Mouse (Mus musculus) CH12.LX (cell line): ENCODE measurements around the gene Creb5. TPM values are rescaled to one million over a fixed set of nuclear protein-coding genes. Genes with fewer than 3 reads are reported as not detected.

ENCODE experiments used
- DNase-seq: peaks from one replicate; pipeline ENCODE4 v3.0.0-alpha.2; 2013; ENCODE audit errors: extremely low read depth
- H3K27ac ChIP-seq: 2 replicates; pipeline ENCODE4 v1.5.1; 2012; ENCODE audit warnings: low read depth, mild to moderate bottlenecking, control low read depth, moderate library complexity; ENCODE audit not compliant: insufficient read depth
- H3K27me3 ChIP-seq: replicated peaks from 2 replicates; pipeline ENCODE3; 2012; ENCODE audit warnings: inconsistent platforms
- H3K36me3 ChIP-seq, 2 experiments: replicated peaks in 1 of 2; 2 replicates each; pipeline versions ENCODE3 to v1.6.1; 2012; ENCODE audit warnings: inconsistent platforms in 1 of 2, low read length in 1 of 2, mild to moderate bottlenecking in 1 of 2, mixed read lengths in 1 of 2, moderate library complexity in 1 of 2; ENCODE audit not compliant: control insufficient read depth in 1 of 2, insufficient read depth in 1 of 2
- H3K4me1 ChIP-seq, 2 experiments: 2 replicates each; pipeline ENCODE4 v1.6.1; 2012; ENCODE audit warnings: inconsistent platforms in 1 of 2, moderate library complexity in 1 of 2; ENCODE audit not compliant: insufficient read depth in 2 of 2, control insufficient read depth in 1 of 2
- H3K4me2 ChIP-seq: 2 replicates; pipeline ENCODE4 v1.6.1; 2012; ENCODE audit warnings: low read depth, mild to moderate bottlenecking, control low read depth; ENCODE audit not compliant: poor library complexity, insufficient read depth, severe bottlenecking
- H3K4me3 ChIP-seq, 3 experiments: fragments of 150-350 bp in 1 of 3; sonication (generic) in 1 of 3; replicated peaks in 1 of 3; 2 replicates each; pipeline versions ENCODE3 to v1.5.1; 2011 to 2012; ENCODE audit warnings: low read depth in 2 of 3, low read length in 2 of 3, mild to moderate bottlenecking in 2 of 3, moderate library complexity in 2 of 3, control low read depth in 1 of 3, improper control_type of control experiment in 1 of 3, inconsistent platforms in 1 of 3, mixed read lengths in 1 of 3; ENCODE audit not compliant: poor library complexity in 1 of 3
- H3K79me2 ChIP-seq: replicated peaks from 2 replicates; pipeline ENCODE4 v1.6.1; 2012; ENCODE audit warnings: mild to moderate bottlenecking, moderate library complexity; ENCODE audit not compliant: control insufficient read depth, poor library complexity, insufficient read depth, severe bottlenecking; ENCODE audit errors: extremely low read depth
- H3K9ac ChIP-seq: 2 replicates; pipeline ENCODE4 v1.6.1; 2012; ENCODE audit warnings: low read depth, mild to moderate bottlenecking, control low read depth, moderate library complexity; ENCODE audit not compliant: insufficient read depth
- H3K9me3 ChIP-seq: replicated peaks from 2 replicates; pipeline ENCODE3; 2012; ENCODE audit warnings: low read length, inconsistent platforms, mixed read lengths
- BHLHE40 ChIP-seq: IDR thresholded peaks from 2 replicates; pipeline ENCODE4 v1.6.1; 2011; ENCODE audit warnings: mild to moderate bottlenecking, low read depth, low read length, improper control_type of control experiment
- CHD2 ChIP-seq: IDR thresholded peaks from 2 replicates; pipeline ENCODE4 v1.6.1; 2011; ENCODE audit warnings: low read length, improper control_type of control experiment
- CTCF ChIP-seq, 2 experiments: IDR thresholded peaks in 1 of 2; conservative IDR thresholded peaks in 1 of 2; 2 replicates each; pipeline ENCODE4 v1.5.1; 2011 to 2012; ENCODE audit warnings: low read depth in 2 of 2, low read length in 2 of 2, improper control_type of control experiment in 1 of 2, inconsistent platforms in 1 of 2, mild to moderate bottlenecking in 1 of 2, moderate library complexity in 1 of 2
- E2F4 ChIP-seq: IDR thresholded peaks from 2 replicates; pipeline ENCODE4 v1.6.1; 2011; ENCODE audit warnings: low read depth, low read length, improper control_type of control experiment; ENCODE audit not compliant: insufficient replicate concordance
- ELF1 ChIP-seq: IDR thresholded peaks from 2 replicates; pipeline ENCODE4 v1.6.1; 2014; ENCODE audit warnings: low read depth, mild to moderate bottlenecking, inconsistent platforms, low read length, improper control_type of control experiment
- EP300 ChIP-seq: IDR thresholded peaks from 2 replicates; pipeline ENCODE4 v1.6.1; 2011; ENCODE audit warnings: low read length, improper control_type of control experiment
- ETS1 ChIP-seq: conservative IDR thresholded peaks from 2 replicates; pipeline ENCODE4 v1.6.1; 2012; ENCODE audit warnings: low read depth, mild to moderate bottlenecking, inconsistent platforms, low read length, improper control_type of control experiment, moderate library complexity
- GABPA ChIP-seq: IDR thresholded peaks from 2 replicates; pipeline ENCODE4 v1.6.1; 2012; ENCODE audit warnings: low read depth, low read length, improper control_type of control experiment, inconsistent platforms; ENCODE audit not compliant: insufficient replicate concordance
- HCFC1 ChIP-seq: IDR thresholded peaks from 2 replicates; pipeline ENCODE4 v1.6.1; 2012; ENCODE audit warnings: low read depth, mild to moderate bottlenecking, inconsistent platforms, low read length, improper control_type of control experiment
- IRF4 ChIP-seq: IDR thresholded peaks from 2 replicates; pipeline ENCODE4 v1.6.1; 2014; ENCODE audit warnings: low read depth, mild to moderate bottlenecking, inconsistent platforms, low read length, improper control_type of control experiment
- JUN ChIP-seq: IDR thresholded peaks from 2 replicates; pipeline ENCODE4 v1.6.1; 2011; ENCODE audit warnings: low read depth, mild to moderate bottlenecking, low read length, improper control_type of control experiment, moderate library complexity; ENCODE audit not compliant: insufficient read depth
- KAT2A ChIP-seq: IDR thresholded peaks from 2 replicates; pipeline ENCODE4 v1.6.1; 2012; ENCODE audit warnings: low read length, improper control_type of control experiment, inconsistent platforms; ENCODE audit not compliant: insufficient replicate concordance
- MAFK ChIP-seq: IDR thresholded peaks from 2 replicates; pipeline ENCODE4 v1.6.1; 2011; ENCODE audit warnings: low read length, improper control_type of control experiment; ENCODE audit not compliant: insufficient replicate concordance
- MAX ChIP-seq: IDR thresholded peaks from 2 replicates; pipeline ENCODE4 v1.6.1; 2011; ENCODE audit warnings: low read length, improper control_type of control experiment
- MAZ ChIP-seq: IDR thresholded peaks from 2 replicates; pipeline ENCODE4 v1.6.1; 2012; ENCODE audit warnings: low read depth, mild to moderate bottlenecking, inconsistent platforms, low read length, improper control_type of control experiment, moderate library complexity
- MEF2A ChIP-seq: IDR thresholded peaks from 2 replicates; pipeline ENCODE4 v1.6.1; 2014; ENCODE audit warnings: low read depth, mild to moderate bottlenecking, inconsistent platforms, low read length, improper control_type of control experiment, borderline replicate concordance
- MXI1 ChIP-seq: IDR thresholded peaks from 2 replicates; pipeline ENCODE4 v1.6.1; 2011; ENCODE audit warnings: mild to moderate bottlenecking, low read depth, low read length, improper control_type of control experiment
- MYC ChIP-seq: IDR thresholded peaks from 2 replicates; pipeline ENCODE4 v1.6.1; 2011; ENCODE audit warnings: low read depth, mild to moderate bottlenecking, improper control_type of control experiment, low read length
- NELFE ChIP-seq: IDR thresholded peaks from 2 replicates; pipeline ENCODE4 v1.6.1; 2011; ENCODE audit warnings: low read depth, low read length, improper control_type of control experiment
- PAX5 ChIP-seq: IDR thresholded peaks from 2 replicates; pipeline ENCODE4 v1.6.1; 2012; ENCODE audit warnings: low read length, inconsistent platforms, mixed read lengths
- POLR2A ChIP-seq: IDR thresholded peaks from 2 replicates; pipeline ENCODE4 v1.6.1; 2011; ENCODE audit warnings: low read depth, mild to moderate bottlenecking, improper control_type of control experiment, low read length
- RAD21 ChIP-seq: IDR thresholded peaks from 2 replicates; pipeline ENCODE4 v1.6.1; 2011; ENCODE audit warnings: low read depth, mild to moderate bottlenecking, low read length, improper control_type of control experiment, moderate library complexity
- RCOR1 ChIP-seq: conservative IDR thresholded peaks from 2 replicates; pipeline ENCODE4 v1.6.1; 2012; ENCODE audit warnings: low read depth, mild to moderate bottlenecking, inconsistent platforms, low read length, improper control_type of control experiment
- SIN3A ChIP-seq: IDR thresholded peaks from 2 replicates; pipeline ENCODE4 v1.6.1; 2012; ENCODE audit warnings: low read length, improper control_type of control experiment, inconsistent platforms
- SMC3 ChIP-seq: IDR thresholded peaks from 2 replicates; pipeline ENCODE4 v1.6.1; 2011; ENCODE audit warnings: low read depth, low read length, improper control_type of control experiment
- TBP ChIP-seq: conservative IDR thresholded peaks from 2 replicates; pipeline ENCODE4 v1.6.1; 2011; ENCODE audit warnings: low read depth, low read length, improper control_type of control experiment
- TCF12 ChIP-seq: IDR thresholded peaks from 2 replicates; pipeline ENCODE4 v1.6.1; 2014; ENCODE audit warnings: low read depth, mild to moderate bottlenecking, inconsistent platforms, low read length, improper control_type of control experiment
- UBTF ChIP-seq: IDR thresholded peaks from 2 replicates; pipeline ENCODE4 v1.6.1; 2012; ENCODE audit warnings: low read depth, mild to moderate bottlenecking, inconsistent platforms, low read length, improper control_type of control experiment, moderate library complexity
- USF1 ChIP-seq: IDR thresholded peaks from 2 replicates; pipeline ENCODE4 v1.6.1; 2014; ENCODE audit warnings: low read depth, mild to moderate bottlenecking, inconsistent platforms, low read length, improper control_type of control experiment
- USF2 ChIP-seq: conservative IDR thresholded peaks from 2 replicates; pipeline ENCODE4 v1.6.1; 2011; ENCODE audit warnings: low read depth, low read length, improper control_type of control experiment
- ZKSCAN1 ChIP-seq: IDR thresholded peaks from 2 replicates; pipeline ENCODE4 v1.6.1; 2012; ENCODE audit warnings: low read depth, inconsistent platforms, low read length, improper control_type of control experiment, borderline replicate concordance
- ZMIZ1 ChIP-seq: IDR thresholded peaks from 2 replicates; pipeline ENCODE4 v1.6.1; 2012; ENCODE audit warnings: low read depth, mild to moderate bottlenecking, inconsistent platforms, low read length, improper control_type of control experiment
- ZNF384 ChIP-seq: IDR thresholded peaks from 2 replicates; pipeline ENCODE4 v1.6.1; 2012; ENCODE audit warnings: low read depth, low read length, improper control_type of control experiment, inconsistent platforms
- dilution Hi-C: fragments of 300-500 bp; cut with MboI; formaldehyde crosslinking; loops from 2 replicates; pipeline ENCODE4 v1.14.3; 2020; ENCODE audit warnings: low sequenced_read_pairs; ENCODE audit not compliant: extremely low pct_unique_long_range_greater_than_20kb, extremely low pct_ligation_motif_present
- in situ Hi-C: fragments of 300-500 bp; cut with MboI; formaldehyde crosslinking; loops from 3 replicates; pipeline ENCODE4 v1.14.3; 2019; ENCODE audit warnings: low sequenced_read_pairs, low pct_ligation_motif_present, low pct_unique_long_range_greater_than_20kb, mixed read lengths
- polyA plus RNA-seq: library from polyadenylated mRNA; unstranded; fragments of >175 nt; gene quantifications from 2 replicates; pipeline ENCODE4 v1.2.1, GENCODE M21; 2012; ENCODE audit warnings: low read depth; ENCODE audit not compliant: insufficient read length
- total RNA-seq, 2 experiments: library from RNA; depleted of rRNA; stranded (reverse); fragments of 300-350 nt in 1 of 2; fragments of >200 nt in 1 of 2; gene quantifications; 2 replicates each; pipeline ENCODE4 v1.2.3; 2012 to 2014

The Creb5 gene
- total and polyA plus RNA-seq, 3 experiments, result 0.68 to 2.1 (median 0.86) TPM

- in situ Hi-C loops, result loop anchor here (25.0 kb wide), 2 partner anchors 130 to 220 kb away; partner anchors contain the start of gene Creb5
Observed at GRCm38 (mm10) chr6:53506947-53507564, 220.0 kb downstream of the Creb5 start.

GRCm38 (mm10) chr6:53508847-53509494, 221.9 kb downstream of the Creb5 start:
- no peak overlapping the region for H3K4me2 ChIP-seq
- no peak overlapping the region for H3K27ac ChIP-seq
- no peaks in the 10 kb centered on the region for H3K27me3 ChIP-seq
- TF ChIP-seq USF2 (no peak), UBTF (no peak), SIN3A (no peak), TBP (no peak), SMC3 (no peak), MYC (no peak), ETS1 (no peak), HCFC1 (no peak), CHD2 (no peak), MEF2A (no peak), TCF12 (no peak), E2F4 (no peak), ZKSCAN1 (no peak), EP300 (no peak), CTCF (conservative IDR thresholded peaks at IDR 0.05 in 1 of 2, IDR thresholded peaks at IDR 0.05 in 1 of 2; ENCODE audit: low read depth in 2 of 2, low read length in 2 of 2) (no peak), GABPA (no peak)
- dilution Hi-C loops (no loop called here), in situ Hi-C loops (loop anchor here (25.0 kb wide), 2 partner anchors 128 to 222 kb away; partner anchors contain the start of gene Creb5)
- H3K36me3 ChIP-seq, result no peaks in the 10 kb centered on the region
- DNase-seq, result no peak
- no peak overlapping the region for H3K4me3 ChIP-seq
- no peak overlapping the region for H3K9ac ChIP-seq
- no peaks in the 10 kb centered on the region for H3K9me3 ChIP-seq
- H3K79me2 ChIP-seq, result no peaks in the 10 kb centered on the region
- H3K4me1 ChIP-seq, result peaks cover 12 to 22% of the 10 kb centered on the region in 2 experiments

More at GRCm38 (mm10) chr6:53506947-53507564, 220.0 kb downstream of the Creb5 start:
- peak; percentile 44; the same call in 1 of the 2 replicates for TF ChIP-seq IRF4
- no peak for TF ChIP-seq HCFC1
- TF ChIP-seq MAFK, result no peak
- TF ChIP-seq USF1, result no peak
- no peak for TF ChIP-seq SMC3
- TF ChIP-seq MAZ, result no peak
- TF ChIP-seq ZNF384, result no peak
- no peak for TF ChIP-seq UBTF
- TF ChIP-seq POLR2A, result no peak
- 0 out of 2 replicates have a peak, but pooled peaks have one; percentile 46 for TF ChIP-seq RCOR1
- no peak for TF ChIP-seq MXI1
- no peak for TF ChIP-seq ZKSCAN1
- TF ChIP-seq CHD2, result no peak
- TF ChIP-seq NELFE, result no peak
- peak; percentile 58; the same call in 1 of the 2 replicates for TF ChIP-seq TCF12
- TF ChIP-seq GABPA, result no peak
- peak; percentile 67 for TF ChIP-seq ETS1
- peak; percentile 92 for TF ChIP-seq MEF2A
- no peak for TF ChIP-seq E2F4
- no peak for TF ChIP-seq ELF1
- peak; percentile 48 for TF ChIP-seq EP300
- TF ChIP-seq KAT2A, result no peak
- TF ChIP-seq PAX5, result no peak
- peak; percentile 34; the same call in 1 of the 2 replicates for TF ChIP-seq JUN
- TF ChIP-seq BHLHE40, result peak; percentile 75
- TF ChIP-seq MAX, result 0 out of 2 replicates have a peak, but pooled peaks have one; percentile 45
- no peak for TF ChIP-seq ZMIZ1
- no peak for TF ChIP-seq RAD21
- no peak for TF ChIP-seq USF2
- Histone ChIP-seq H3K36me3 (no peaks in the 10 kb centered on the region), H3K27me3 (no peaks in the 10 kb centered on the region), H3K4me1 (peaks cover 4 to 5% of the 10 kb centered on the region in 2 experiments; a peak in 2 of 4 replicates), H3K9me3 (no peaks in the 10 kb centered on the region), H3K4me2 (no peak overlapping the region), H3K27ac (no peak overlapping the region), H3K9ac (no peak overlapping the region), H3K79me2 (no peaks in the 10 kb centered on the region), H3K4me3 (no peak overlapping the region)
- DNase-seq, result no peak
- dilution Hi-C loops, result no loop called here
